Mouse (Mus musculus) erythroblast, adult 5-6 weeks (primary cell): ENCODE data around the gene Arpc2. TPM values are rescaled to one million over a fixed set of nuclear protein-coding genes. Genes with fewer than 3 reads are reported as not detected.

ENCODE experiments used
- ATAC-seq: replicated peaks from 2 replicates; pipeline ENCODE4 v1.8.0; 2016; ENCODE audit warnings: moderate number of reproducible peaks, mild to moderate bottlenecking, moderate TSS enrichment, inconsistent platforms; ENCODE audit not compliant: poor library complexity, low FRiP score, severe bottlenecking
- total RNA-seq, 2 experiments: library from RNA; stranded (forward) in 1 of 2; stranded (reverse) in 1 of 2; fragments of 150-400 nt in 1 of 2; fragments of 200-764, 138-1000 nt in 1 of 2; gene quantifications; 2 replicates each; pipeline versions ENCODE4 v1.2.3 to v1.2.4; 2015 to 2017; ENCODE audit warnings: low replicate concordance in 2 of 2

Gene Arpc2
- total RNA-seq, 2 experiments from 2014 or later: 152 to 283 TPM

DNA sequence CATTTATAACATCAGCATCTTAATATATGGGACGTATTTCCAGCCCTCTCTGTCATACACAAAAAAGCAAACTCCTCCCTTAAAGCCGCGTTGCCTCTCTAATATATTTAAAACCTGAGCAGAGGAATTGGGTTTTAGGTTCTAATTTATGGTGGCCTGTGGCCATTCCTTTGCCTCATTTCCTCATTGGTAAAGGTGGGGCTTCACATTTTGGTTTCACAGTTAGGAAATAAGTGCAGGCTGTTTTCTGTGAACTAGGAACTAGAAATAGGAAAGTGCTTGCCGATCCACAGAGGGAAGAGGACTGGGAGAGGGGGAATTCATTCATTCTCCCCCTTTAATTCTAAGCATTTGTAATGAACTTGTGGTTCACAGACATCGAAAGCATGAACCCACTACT is 1.8 kb downstream of the Arpc2 start:
- ATAC-seq: no peak

DNA sequence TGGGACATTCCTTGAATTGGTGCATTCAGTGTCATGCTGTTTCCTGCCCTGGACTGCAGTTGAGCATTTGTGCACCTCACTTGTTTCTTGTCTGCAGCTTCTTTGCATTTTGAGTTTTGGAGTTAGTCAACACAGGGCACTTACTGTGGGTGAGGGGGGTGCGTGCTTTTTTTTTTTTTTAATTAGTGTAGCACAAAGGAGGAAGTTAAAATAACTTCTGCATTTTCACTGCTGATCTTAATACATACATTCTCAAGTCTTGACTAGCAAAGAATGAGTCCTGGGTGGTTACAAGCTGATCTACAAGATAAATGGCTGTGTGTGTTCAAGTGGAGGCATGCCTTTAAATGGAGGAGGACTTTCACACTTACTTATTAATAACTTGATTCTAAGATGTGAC is 2.3 kb downstream of the Arpc2 start:
- ATAC-seq: no peak

DNA sequence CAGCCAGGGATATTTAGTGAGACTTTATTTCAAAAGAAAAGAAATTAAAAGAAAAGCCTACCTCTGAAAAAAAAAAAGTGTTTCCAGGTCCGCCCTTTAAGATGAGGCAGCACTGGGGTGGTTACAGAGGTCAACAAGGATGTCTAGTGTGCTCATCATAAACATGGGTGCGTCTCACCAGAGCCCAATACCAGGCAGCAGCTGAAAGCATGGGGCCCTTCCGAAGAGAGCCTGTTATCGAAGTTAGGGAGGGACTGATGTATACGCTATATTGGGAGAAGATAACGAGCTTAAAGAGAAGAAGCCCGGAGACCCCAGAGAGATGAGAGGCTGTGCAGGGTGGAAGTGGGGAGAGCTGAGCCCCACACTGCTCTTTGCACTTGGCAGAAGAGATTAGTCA is 3.3 kb downstream of the Arpc2 start:
- no peak for ATAC-seq

DNA sequence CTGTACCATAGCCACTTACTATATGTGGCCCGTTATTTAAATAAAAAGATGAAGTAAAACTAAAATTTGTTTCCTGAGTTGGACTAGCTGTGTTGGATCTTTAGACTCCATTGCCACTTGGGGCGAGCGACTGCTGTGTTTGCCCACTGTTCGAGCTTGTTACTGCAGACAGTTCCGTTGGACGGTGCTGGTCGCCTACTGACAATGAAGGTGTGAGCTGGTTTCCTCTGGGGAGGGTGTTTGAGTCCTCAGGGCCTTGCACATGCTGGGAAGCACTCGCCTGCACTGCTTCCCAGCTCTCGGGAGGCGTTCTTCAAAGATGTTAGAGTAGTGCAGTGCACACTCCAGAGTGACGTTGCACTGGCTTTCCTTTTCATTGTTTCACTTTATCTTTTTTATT is 3.7 kb downstream of the Arpc2 start:
- ATAC-seq: no peak

DNA sequence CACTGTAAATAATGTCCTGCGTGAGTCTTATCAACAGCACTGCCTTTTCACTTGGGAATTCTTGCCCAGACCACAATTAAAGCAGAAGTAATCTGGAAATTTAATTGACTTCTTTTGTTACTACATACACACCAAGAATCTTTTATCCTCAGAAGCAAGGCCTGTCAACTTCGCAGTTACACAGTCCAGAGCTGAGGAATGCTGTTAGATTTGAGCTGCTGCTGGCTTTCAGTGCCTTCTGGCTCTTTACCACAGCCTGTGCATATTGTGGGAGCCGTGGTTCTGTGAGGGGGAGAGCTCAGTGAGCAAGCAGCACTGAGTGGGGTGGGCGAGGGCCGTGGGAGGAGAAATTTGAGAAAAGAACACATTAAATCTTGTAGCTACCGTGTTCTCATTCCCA is 4.4 kb downstream of the Arpc2 start:
- no peak for ATAC-seq

DNA sequence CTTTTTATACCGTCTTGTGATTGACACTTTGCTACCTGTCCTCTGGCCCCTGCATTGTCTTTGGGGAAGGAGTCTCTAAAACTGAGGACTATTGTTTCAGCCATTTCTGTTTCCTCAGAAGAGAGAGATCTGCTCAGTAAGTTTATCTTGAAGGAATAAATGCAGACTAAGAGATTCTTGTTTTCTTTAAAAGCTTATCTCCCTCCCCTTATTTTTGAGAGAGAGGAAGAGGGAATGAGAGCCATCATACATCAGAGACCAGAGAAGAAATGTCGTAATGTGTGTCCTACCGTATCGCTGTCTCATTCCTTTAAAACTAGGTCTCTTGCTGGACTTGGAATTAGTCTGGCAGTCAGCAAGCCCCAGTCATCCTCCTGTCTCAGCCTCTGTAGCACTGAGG is 4.9 kb downstream of the Arpc2 start:
- ATAC-seq: no peak

DNA sequence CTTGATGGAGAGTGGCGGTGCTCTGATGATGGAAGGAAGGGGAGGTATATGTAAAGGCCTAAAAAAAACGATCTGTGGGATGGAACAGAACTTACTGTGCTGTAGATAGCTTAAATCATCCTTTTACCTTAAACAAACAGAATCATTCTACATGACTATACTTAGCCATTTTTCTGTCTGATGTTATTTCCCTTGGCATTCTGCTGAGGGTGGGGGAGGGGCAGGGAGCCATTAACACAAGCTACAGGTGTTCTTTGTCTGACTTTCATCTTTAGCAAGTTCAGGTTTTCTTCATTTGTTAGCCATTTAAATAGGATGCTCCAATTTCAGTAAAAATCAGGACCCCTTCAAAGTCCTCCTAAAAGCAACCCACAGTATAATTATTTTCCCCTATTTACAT is 9.6 kb downstream of the Arpc2 start:
- ATAC-seq: no peak

DNA sequence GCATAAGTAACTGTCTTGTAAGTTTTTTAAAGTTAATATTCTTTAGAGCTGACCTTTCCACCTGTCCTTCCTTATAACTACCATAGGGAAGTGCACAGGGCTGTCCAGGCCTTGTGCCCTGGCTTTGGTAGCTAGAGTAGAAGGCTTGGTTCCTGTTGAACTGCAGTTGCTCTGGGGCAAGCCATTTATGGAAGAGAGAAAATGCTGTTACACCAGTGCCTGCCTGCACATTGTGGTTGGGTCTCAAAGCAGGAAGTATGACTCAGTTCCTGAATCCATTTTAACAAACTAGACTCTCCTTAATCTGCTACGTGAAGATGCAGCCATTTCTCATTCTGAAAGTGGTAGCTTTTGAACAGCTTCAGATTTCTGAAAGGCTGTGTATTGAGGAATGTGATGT is 12.9 kb downstream of the Arpc2 start:
- ATAC-seq: no peak

DNA sequence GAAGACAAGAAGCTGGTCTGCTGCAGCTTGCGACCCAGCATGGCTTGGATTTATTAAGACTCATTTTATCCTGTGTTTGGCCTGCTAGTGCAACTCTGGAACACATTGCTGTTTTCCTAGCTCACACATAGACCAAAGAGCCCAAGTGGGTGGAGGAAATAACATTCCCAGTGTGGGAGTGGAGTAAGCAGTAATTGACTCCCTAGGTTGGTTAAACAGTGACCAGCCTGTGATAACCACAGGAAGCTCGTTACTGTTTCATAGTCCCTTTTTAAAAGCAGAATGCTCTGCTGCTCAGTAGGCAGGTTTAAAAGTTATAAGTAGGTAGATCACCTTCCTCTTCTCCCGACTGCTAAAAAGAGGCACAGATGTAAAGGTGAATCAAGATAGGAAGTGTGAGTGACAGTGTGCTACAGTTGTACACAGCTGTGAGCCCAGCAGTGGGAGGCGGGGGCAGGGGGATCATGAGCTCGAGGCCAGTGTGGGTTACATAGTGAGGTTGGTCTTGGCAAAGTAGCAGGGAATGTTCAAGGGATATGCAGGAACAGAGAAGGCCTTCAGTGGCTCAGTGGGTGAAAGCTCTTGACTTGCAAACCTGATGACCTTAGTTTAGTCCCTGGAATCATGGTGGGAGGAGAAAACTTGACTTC is 13.6 kb downstream of the Arpc2 start:
- ATAC-seq: no peak

DNA sequence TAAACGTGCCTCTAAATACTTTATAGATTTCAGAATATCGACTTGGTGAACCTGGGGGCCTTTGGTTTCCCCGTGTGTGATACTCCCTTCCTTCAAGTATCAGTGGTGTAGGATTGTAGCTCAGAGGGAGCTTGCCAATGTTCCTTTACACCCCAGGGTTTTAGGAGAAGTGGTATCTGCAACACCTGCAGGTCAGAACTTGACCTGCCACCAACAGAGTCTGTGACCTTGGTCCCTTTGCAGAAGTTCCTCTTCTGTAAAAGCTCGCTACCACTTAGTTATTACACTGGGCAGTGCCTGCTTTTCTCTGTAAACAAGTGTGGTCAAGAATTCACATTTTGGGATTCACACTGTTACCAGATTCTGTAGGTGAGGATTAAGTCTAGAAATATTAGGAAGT is 14.2 kb downstream of the Arpc2 start:
- no peak for ATAC-seq

DNA sequence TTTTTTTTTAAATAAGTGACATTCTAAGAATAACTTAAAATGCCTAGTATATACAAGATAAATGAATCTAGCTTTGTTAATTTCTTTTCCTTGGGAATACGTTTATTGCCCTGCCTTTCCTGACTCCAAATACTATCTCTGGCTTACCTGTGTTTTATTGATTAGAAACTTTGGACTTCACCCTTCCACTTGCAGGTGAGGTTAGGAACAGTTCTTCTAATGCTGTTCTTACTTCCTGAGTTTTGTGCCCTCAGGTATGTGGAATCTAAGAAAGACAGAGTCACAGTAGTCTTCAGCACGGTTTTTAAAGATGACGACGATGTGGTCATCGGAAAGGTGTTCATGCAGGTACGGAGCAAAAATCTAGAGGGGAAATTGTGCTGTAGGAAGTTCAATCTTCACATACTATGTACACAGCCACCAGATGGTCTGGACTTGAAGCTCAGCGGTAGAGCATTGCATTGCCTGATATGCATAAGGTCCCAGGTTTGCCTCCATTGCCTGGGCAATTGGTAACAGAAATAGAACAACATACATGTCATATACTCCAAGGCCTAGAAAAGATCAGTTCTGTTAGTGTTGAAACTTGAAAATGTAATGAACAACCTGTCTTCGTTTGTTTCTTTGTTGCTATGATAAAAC is 19.9 kb downstream of the Arpc2 start:
- ATAC-seq: no peak

DNA sequence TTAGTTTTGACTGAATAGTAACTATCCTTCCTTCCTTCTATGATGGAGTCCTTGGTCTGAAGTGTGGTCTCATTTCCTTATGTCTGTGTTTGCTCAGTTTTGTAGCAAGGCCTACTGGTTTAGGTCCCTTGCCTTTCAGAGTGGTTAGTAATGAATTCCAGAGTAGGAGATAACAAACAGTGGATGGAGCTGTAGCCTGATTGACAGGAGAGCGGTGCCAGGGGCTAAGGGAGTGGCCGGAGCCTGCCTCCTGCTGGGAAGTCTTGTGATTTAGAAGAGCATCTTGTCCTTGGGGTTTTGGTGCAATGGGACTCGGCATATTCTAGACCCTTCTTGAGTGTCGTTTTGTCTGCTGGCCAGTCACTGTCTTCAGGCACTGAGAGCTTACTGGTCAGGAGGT is 20.9 kb downstream of the Arpc2 start:
- ATAC-seq: no peak

DNA sequence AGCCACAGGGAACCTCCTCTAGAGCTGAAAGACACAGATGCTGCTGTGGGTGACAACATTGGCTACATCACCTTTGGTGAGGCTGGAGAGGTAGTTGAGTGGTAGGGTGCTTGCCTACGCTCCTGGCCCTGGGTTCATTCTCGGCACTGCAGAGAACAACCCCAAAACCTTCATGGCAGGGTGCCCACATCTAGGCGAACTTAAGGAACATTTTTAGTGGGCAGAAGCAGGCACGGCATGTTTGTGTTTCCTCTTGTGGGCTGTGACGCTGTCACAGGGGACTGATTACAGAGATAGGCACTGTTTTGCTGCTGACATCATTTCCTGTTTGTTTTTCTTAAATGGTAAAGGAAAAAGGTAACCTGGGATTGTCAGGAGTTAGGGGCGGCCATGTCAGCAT is 26.6 kb downstream of the Arpc2 start:
- no peak for ATAC-seq

DNA sequence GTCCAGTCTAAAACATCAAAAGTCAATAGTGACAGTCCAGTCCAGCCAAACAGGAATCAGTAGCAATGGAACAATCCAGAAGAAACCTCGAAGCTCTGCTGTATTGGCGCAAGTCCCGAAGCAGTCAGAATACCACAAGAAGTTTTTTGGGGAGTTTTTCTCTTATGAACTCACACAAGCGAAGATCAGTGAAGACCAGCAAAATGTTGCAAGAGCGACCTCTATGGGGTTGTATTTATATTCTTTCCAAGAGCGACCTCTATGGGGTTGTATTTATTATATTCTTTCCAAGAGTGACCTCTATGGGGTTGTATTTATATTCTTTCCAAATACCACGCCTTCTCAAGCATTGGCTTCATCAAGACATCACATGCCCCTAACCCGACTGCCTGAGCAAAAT is 32.9 kb downstream of the Arpc2 start:
- no peak for ATAC-seq

DNA sequence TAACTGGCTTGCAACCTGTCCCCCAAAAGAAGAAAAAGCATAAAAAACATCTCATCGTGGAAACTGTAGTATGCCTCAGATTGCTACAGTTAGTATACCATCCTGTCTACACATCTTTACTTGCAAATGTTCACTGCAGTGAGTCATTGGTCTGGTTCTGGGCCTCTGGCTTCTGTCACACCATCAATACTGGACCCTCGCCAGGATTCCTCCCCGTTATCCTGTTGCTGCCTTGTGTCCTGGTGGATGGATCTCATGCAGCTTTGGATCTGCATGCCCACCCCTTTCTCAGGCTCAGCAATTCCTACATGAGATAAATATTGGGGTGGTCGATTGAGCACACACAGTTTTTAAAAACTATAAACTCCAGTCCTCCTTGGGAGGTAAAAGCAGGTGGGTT is 35.8 kb downstream of the Arpc2 start:
- no peak for ATAC-seq

DNA sequence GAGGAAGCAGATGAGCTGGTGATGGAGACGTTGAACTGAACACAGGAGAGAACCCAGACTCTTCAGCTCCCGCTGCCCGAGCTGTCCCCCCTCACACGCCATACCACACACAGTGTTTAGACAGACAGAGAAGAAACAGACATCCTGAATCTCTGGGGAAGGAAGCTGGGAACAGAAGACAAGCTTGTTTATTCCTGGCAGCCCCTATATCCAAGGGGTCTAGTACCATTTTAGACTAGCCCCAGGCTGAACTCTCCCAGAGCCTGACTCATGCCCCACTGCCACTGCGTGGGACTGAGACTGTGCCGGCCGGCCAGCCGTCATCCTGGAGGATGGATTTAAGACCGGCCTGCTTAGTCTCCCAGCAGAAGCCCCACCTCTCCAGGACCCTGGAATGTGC is 39.1 kb downstream of the Arpc2 start:
- ATAC-seq: no peak

DNA sequence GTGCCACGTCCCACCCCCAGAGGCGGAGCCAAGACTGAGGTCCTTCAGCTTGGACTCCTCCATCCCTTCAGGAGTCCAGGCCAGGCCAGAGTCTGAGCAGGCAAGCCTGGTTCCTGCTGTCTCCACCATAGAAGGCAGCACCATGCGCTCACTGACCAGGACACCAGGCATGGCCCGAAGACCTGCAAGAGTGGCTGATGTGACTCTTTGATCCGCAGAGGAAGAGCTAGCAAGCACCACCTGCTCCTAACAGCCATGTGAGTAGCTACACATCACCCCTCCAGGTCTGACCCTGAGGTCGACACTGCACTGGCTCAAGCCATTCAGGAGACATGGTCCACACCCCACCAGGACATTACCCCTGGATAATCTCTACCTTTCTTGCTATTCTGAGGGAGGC is 41.2 kb downstream of the Arpc2 start:
- no peak for ATAC-seq

DNA sequence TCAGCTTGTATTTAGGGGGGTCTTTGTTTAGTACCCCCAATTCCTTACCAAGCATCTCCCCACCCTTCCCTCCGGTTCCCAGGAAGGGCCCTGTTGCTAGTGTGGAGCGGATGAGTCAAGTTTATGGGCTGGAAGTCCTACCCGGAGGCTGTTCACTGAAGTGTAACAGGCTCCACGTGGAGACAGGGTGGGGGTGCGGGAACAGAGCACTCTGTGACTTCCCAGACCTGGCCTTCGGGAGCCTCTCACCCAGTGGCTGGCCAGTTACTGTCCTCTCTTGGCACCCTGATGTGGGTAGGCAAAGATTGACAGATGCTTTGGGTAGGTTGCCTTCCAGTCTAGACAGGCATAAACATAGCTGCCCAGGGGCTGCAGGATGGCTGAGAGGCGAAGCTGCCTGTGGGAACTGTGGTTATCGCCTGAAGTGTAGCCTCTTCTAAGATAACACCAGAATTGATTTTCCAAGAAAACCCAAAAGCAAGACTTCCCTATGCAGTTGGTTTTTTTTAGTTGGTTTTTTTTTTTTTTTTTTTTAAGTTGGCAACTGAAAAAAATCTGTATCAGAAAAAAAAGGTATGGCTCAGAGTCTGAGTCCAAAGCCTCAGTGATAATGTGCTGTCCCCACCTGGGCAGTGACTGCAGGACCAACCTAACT is 42.1 kb downstream of the Arpc2 start:
- ATAC-seq: no peak

DNA sequence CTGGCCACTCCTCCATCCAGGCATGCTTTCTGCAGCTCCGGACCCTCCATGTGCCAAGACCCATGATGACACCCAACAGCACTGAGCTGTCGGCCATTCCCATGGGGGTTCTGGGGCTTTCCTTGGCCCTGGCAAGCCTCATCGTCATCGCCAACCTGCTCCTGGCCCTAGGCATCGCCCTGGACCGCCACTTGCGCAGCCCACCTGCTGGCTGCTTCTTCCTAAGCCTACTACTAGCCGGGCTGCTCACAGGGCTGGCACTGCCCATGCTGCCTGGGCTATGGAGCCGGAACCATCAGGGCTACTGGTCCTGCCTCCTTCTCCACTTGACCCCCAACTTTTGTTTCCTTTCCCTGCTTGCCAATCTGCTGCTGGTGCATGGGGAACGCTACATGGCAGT is 42.7 kb downstream of the Arpc2 start, which contains the start of gene Gpbar1:
TSS of gene Gpbar1 (plus strand) at position 13 of the 400 bp plus-strand sequence.
- no peak for ATAC-seq

DNA sequence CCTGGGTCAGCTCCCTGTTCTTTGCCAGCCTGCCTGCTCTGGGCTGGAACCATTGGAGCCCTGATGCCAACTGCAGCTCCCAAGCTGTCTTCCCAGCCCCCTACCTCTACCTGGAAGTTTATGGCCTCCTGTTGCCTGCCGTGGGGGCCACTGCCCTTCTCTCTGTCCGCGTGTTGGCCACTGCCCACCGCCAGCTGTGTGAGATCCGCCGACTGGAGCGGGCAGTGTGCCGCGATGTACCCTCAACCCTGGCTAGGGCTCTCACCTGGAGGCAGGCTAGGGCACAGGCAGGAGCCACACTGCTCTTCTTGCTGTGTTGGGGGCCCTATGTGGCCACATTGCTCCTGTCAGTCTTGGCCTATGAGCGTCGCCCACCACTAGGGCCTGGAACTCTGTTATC is 43.1 kb downstream of the Arpc2 start:
- no peak for ATAC-seq

DNA sequence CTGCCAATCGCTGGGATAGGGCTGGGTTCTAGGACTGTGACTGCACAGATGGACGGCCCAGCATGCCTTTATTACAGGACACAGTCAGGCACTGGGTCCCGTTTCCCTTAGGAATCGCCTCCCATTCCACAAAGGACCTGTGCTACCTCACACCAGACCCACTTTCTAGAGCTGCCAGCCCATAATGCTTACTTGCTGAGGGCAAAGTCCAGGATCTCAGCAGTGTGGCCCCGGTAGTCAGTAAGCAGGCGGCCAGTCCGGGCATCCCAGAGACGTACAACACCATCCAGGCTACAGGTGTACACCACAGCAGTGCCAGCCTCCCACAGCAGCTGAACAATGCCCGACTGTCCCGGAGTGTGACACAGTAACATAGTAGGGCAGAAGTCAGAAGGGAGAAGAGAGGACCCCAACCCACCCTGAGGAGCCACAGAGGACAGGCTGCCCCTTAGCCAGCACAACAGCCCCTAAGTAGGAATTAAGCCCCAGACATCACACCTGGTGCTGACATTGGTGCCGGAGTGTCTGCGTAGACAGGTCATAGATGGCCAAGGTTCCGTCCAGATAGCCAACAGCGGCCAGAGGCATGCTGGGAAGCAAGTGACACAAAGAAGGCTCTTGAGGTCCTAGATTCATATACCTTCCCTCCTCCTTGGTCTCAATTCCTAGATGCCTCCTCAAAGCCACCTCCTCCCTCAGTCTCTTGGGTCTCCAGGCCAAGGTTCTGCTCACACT is 44.9 kb downstream of the Arpc2 start:
- ATAC-seq: no peak
